Mouse (Mus musculus) embryonic stem cell, embryonic (primary cell): ENCODE results near the gene Akr1b8.
"Not testable (repeated sequence)": the region's sequence is repeated elsewhere in the genome, so short reads cannot be mapped to it uniquely, and the experiment has no call there.

ENCODE experiments used
- CTCF ChIA-PET, 4 experiments: fragments of 300-600 bp in 2 of 4; fragments of 350-600 bp in 2 of 4; sonication (Branson Sonifier 250); formaldehyde crosslinking; loops; one replicate each; lab custom pipeline; 2022; ENCODE audit warnings: inconsistent platforms in 2 of 4; lab: Charles Lee
- POLR2A ChIA-PET, 4 experiments: fragments of 300-600 bp in 2 of 4; fragments of 350-600 bp in 2 of 4; sonication (Branson Sonifier 250); formaldehyde crosslinking; loops; one replicate each; lab custom pipeline; 2022; ENCODE audit warnings: antibody characterized with exemption in 4 of 4, inconsistent platforms in 1 of 4; lab: Charles Lee

Gene Akr1b8

DNA sequence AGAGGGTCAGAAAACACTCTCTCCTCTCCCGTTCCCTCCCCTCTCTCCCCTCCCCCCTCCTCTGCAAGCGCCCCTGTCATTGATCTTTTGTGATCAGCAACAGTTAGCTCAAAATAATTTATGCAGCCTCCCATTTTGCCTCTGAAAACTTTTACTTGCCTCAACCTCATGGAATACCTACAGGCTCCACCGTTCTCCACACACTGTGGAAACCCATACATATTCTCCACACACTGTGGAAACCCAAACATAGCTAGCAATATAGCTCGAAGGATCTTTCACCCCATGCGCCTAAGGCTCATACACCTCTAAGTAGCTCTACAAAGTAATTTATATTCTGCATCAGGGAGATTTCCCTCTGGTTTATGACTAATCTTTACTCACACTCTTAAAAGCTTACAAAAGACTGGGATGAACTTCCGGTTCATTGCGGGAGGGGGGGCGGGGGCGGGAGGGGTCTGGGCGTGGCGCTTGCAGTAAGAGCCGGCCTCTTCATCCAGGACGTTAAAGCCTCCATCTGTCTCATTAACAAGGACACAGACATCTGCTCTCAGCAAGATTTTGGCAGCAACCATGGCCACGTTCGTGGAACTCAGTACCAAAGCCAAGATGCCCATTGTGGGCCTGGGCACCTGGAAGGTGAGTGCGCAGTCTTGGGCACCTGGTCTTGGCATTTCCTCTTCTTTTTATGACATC lies at the start of gene Akr1b8:
Gene Akr1b8 (plus strand): TSS at position 462 of the 696 bp plus-strand sequence.
- POLR2A ChIA-PET: interaction anchor here in 3 of 4 experiments (0.6 to 3.5 kb wide), 16 partner anchors 8 to 274 kb away, joined by 3 to 29 read pairs (median 4); partner anchors contain the start of genes Akr1b3 (in 3 of the 3), Akr1b10 (in 1 of the 3) and Bpgm (in 1 of the 3)
- CTCF ChIA-PET: interaction anchor here (0.5 to 3.1 kb wide), 15 partner anchors 8 to 977 kb away, joined by 3 to 28 read pairs (median 4); no protein-coding TSS in a partner anchor

DNA sequence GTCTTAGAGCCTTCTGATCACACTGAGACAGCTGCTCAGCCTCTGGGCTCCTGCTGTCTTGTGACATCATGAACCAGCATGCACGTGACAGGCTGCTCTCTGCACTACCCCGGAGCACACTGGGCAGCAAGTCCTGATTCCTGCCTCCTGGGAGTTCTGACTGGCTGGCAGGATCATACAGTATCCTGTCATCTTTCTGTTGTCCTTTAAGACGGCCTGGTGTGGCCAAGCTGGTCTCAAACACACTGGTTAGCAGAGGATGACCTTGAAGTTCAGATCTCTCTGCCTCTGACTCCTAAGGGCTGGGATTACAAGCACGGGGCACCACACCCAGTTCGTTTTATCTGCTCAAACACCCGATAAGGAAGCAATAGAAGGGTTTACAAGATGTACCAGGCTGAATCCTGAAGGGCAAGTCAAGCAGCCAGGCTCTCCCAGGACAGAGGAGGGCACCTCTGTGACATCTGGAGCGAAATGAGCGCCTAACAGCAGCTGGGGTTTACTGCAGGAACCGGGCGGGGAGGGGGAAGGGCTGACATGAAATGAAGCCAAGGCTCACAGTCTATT lies 49.2 kb upstream of the Akr1b8 start:
- ChIA-PET POLR2A (interaction anchor here in 3 of 4 experiments (0.7 to 7.4 kb wide), 12 partner anchors 9 to 171 kb away, joined by 3 to 59 read pairs (median 6); partner anchors contain the start of genes Akr1b3 (in 3 of the 3) and Bpgm (in 1 of the 3)), CTCF (interaction anchor here in 3 of 4 experiments (0.5 to 1.4 kb wide), 4 partner anchors 12 to 41 kb away, joined by 3 to 8 read pairs (median 4); partner anchors contain the start of gene Akr1b3 (in 1 of the 3))

DNA sequence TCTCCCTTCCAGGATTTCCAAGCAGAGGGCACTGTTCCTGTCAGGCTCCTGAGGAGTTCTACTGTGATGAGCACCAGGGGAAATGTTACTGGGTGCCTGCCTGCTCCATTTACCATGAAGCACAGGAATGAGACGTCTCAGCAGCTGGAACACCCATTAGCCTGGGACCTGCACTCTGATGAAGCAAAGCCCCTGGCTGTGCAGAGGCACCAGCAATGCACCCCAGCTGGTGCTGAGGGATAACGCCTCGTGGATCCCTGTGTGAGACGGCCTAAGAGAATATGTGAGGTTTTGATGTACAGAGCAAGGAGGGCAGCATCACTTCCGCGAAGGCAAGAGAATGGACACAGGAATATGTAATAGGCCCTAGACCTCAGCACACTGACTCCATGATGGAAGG lies 47.1 kb upstream of the Akr1b8 start:
- CTCF ChIA-PET: interaction anchor here in 1 of 4 experiments (0.9 kb wide), 1 partner anchor 37 kb away, joined by 4 read pairs; no protein-coding TSS in a partner anchor
- POLR2A ChIA-PET: interaction anchor here in 3 of 4 experiments (0.8 to 7.4 kb wide), 5 partner anchors 8 to 39 kb away, joined by 3 to 59 read pairs (median 22); partner anchors contain the start of gene Akr1b3 (in 2 of the 3)

DNA sequence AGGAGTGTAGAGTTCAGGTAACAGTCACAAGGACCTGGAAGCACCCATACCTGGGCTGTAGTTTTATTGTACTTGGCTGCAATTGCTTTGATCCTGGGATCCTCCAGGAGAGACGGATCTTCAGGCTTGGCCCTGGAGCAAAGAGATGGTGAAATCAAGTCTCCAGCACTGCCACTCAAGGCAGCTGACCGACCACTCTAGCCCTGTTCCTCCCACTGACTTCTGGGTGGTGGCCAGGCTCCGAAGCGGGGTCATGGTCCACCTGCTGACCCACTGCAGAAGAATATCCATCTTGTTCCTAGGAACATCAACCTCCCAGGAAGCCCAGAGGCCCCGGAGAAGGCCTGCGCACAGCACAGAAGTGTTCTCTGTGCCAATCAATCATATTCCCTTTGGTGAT lies 44.4 kb upstream of the Akr1b8 start:
- POLR2A ChIA-PET: interaction anchor here in 2 of 4 experiments (0.8 to 7.4 kb wide), 9 partner anchors 6 to 133 kb away, joined by 3 to 54 read pairs (median 4); partner anchors contain the start of genes Akr1b3 (in 2 of the 2) and Slc35b4 (in 2 of the 2)

DNA sequence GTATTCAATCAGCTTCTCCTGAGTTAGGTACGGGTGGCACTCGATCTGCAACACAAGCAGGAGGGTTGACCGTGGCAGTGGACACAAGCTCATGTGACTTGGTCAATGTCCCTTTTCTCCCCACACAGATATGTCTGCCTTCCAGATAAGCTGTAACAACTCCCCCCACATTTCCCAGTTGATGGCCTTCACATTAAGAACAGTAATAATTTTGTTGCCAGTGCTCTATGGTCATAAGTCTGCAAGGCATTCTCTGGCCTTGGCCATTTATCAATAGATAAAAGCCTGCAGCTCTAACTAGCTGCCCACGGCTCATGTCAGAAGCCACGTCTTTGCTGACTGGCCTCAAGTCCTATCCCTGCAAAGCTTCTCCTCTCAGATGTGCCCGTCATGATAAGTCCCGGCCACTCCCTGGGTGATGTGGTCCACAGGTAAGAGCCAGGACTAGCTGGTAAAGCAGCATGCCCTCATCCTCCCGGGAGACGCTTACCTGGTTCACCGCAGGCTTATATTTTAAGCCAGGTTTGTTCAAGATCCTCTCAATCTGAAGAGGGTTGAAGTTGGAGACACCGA lies 43.8 kb upstream of the Akr1b8 start:
- ChIA-PET POLR2A (interaction anchor here in 2 of 4 experiments (1.2 to 2.2 kb wide), 4 partner anchors 11 to 133 kb away, joined by 3 to 8 read pairs (median 6); partner anchors contain the start of gene Slc35b4 (in 1 of the 2)), CTCF (no interaction called here)

More for the DNA sequence above, 44.4 kb upstream of the Akr1b8 start:
- CTCF ChIA-PET: no interaction called here

DNA sequence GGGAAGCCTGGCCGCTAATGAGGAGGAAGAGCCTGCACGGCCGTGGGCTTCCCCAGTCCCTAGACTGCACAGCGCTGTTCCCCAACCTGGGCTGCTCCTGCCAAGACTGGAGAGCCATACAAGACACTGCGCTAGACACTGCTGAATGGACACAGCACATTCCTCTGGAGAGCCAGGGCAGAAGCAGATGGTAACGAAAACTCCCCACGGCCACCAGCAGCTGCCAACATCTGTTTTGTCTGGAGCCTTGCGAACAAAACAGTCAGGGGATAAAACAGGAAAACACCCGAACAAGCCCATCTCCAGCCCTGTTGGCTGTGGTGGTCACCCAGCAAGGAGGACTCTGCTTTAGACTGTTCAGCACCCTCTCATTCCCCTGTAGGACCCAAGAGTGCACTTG lies 40.5 kb upstream of the Akr1b8 start:
- CTCF ChIA-PET: interaction anchor here in 3 of 4 experiments (0.6 to 1.1 kb wide), 3 partner anchors 9 to 32 kb away, joined by 3 read pairs; no protein-coding TSS in a partner anchor
- POLR2A ChIA-PET: interaction anchor here in 3 of 4 experiments (0.6 to 5.7 kb wide), 9 partner anchors 7 to 608 kb away, joined by 3 to 59 read pairs (median 4); no protein-coding TSS in a partner anchor

DNA sequence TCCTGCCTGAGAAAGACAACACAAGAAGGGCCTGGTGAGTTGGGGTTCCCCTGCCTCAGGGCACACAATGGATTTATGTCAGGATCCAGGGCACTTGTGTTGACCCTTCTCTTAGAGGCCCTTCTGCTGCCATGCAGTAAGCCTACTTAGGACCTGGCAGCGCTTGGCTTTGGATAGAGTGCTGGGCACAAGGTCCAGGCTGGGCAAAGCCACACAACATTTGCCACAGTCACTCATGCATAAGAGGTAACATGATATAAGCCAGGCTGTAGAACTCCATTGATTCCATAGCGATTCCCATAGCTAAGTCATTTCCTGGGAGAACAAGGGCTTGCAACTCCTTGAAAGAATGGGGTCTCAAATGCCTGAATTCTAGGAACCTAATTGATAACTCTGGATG lies 40.0 kb upstream of the Akr1b8 start:
- CTCF ChIA-PET: interaction anchor here in 2 of 4 experiments (0.6 to 1.1 kb wide), 2 partner anchors 9 to 31 kb away, joined by 3 read pairs; no protein-coding TSS in a partner anchor
- POLR2A ChIA-PET: interaction anchor here in 3 of 4 experiments (0.6 to 5.7 kb wide), 8 partner anchors 8 to 608 kb away, joined by 3 to 59 read pairs (median 4); no protein-coding TSS in a partner anchor

DNA sequence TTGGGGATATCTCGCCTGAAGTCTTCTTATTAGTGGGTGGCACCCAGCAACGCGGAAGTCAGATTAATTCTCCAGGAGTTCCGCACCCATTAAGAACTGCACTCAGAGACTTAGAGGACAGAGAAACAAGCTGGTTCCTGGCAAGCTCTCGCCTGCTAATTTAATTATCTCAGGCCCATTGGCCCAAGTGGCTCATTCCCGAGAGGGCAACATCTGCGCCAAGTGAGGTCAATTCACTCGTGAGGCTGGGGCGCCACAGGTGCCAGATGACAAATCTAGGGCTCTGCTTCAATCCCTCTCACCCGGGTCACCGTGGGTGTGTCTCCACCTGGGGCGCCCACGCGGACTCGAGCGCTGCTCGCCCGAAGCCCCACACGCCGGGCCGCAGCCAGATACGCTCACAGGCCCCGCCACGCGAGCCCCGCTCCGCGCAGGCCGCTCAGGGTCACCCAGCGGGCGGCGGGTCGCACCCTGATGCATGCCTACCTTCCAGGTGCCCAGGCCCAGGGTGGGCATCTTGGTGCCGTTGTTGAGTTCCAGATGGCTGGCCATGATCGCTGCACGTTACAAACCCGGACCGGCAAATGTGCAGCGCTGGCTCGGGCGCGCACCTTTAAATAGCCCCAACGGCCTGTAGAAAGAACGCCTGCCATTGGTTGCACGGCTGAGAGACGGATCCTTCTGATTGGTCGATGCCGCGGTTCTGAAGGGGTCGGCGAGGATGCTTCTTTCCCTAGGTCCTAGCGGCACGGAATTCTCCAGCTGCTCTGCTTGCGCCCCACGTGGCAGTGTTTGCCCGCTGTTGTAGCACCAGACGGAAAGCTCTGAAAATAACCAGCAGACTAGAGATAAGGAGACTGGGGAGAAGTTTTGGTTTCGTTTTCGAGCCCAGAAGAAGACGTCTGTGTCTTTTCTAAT lies 36.8 kb upstream of the Akr1b8 start, which contains the start of gene Akr1b3:
Gene Akr1b3 (minus strand): TSS at position 625 of the 918 bp plus-strand sequence.
- POLR2A ChIA-PET: interaction anchor here (0.6 to 5.7 kb wide), 44 partner anchors 8 to 952 kb away, joined by 3 to 59 read pairs (median 4); partner anchors contain the start of genes Akr1b8 (in 2 of the 4) and Slc35b4 (in 1 of the 4)
- CTCF ChIA-PET: interaction anchor here in 3 of 4 experiments (0.5 to 2.1 kb wide), 5 partner anchors 13 to 47 kb away, joined by 3 to 9 read pairs (median 4); no protein-coding TSS in a partner anchor

DNA sequence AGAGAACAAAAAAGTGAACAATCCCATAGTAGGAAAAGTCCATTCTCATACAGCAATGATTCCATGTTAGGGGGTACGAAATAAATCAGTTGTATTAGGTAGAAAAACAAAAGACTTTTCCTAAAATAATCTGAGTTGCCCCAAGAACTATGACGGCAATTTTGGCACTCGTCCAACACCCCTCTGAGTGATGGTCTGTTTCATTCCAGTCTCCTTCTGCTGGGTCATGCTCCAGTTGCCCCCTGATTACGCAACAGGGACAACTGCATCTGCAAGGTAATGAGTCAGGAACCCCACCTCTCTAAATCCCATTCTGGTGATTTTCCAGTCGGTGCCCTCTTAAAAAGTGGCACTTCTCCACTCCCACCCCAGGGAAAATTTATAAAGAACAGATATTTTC lies 35.7 kb upstream of the Akr1b8 start:
- POLR2A ChIA-PET: interaction anchor here in 3 of 4 experiments (0.7 to 5.7 kb wide), 16 partner anchors 10 to 744 kb away, joined by 3 to 59 read pairs (median 8); partner anchors contain the start of gene Cyren (in 1 of the 3)

DNA sequence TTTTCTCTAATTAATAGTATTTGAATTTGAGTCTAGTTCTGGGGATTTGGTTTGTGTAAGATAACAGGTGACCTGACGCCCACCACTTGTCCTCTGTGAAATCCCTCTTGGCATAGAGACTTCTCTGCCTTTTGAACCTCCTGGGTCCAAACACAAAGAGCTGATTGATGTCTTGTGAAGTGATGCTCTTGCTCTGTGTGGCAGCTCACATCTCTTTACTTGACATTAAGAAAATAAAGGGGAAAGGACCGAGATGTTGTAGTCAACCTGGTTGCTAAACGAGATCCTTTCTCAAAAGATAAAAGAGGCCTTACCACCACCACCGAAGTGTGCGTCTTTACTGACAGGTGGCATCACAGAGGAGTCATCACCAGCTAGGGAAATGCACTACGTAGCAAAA lies 35.3 kb upstream of the Akr1b8 start:
- CTCF ChIA-PET: no interaction called here

More for the DNA sequence above, 35.7 kb upstream of the Akr1b8 start:
- CTCF ChIA-PET: interaction anchor here in 2 of 4 experiments (1.6 to 2.1 kb wide), 3 partner anchors 25 to 28 kb away, joined by 3 to 9 read pairs (median 7); no protein-coding TSS in a partner anchor

DNA sequence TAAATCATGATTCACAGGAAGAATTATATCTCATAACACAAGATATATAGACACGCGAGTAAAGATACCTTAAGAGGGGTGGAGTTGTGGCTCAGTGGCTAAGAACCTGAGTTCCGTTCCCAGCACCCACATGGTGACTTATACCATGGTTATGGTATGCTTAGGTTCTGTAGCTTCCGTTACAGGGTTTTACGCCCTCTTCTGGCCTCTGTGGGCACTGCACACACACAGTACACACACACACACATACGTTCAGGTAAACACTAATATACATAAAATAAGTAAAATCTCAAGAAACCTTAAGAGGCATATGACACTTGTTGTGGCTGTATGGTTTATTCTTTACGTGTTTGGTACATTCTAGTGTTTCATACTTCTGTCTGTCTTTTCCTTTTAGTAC lies 31.8 kb upstream of the Akr1b8 start:
- ChIA-PET CTCF (interaction anchor here in 3 of 4 experiments (0.7 to 1.4 kb wide), 2 partner anchors 22 to 24 kb away, joined by 3 to 4 read pairs (median 3); no protein-coding TSS in a partner anchor), POLR2A (interaction anchor here in 3 of 4 experiments (1.0 to 2.6 kb wide), 7 partner anchors 9 to 24 kb away, joined by 3 to 8 read pairs (median 4); no protein-coding TSS in a partner anchor)

More for the DNA sequence above, 35.3 kb upstream of the Akr1b8 start:
- POLR2A ChIA-PET: interaction anchor here in 2 of 4 experiments (0.6 to 5.4 kb wide), 4 partner anchors 11 to 559 kb away, joined by 3 to 59 read pairs (median 4); partner anchors contain the start of gene Cyren (in 1 of the 2)

DNA sequence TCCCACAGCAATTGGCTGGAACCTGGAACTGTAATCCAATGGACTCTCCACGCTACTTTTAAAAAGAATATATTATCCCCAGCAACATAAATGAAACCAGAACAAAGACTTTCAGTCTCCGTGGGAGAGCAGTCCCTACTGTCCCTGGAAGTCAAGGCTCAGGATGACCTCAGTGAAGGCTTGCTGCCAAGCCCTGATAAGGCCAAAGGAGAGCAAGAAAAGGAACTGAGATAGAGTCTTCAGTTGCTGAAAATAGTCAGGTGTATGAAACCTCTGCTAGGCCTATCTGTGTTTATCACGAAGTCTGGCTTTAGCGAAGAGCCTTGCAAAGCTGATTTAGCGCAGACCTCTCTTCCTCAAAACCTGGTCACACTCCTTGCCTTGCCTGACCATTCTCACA lies 22.5 kb upstream of the Akr1b8 start:
- POLR2A ChIA-PET: interaction anchor here in 3 of 4 experiments (0.6 to 3.7 kb wide), 14 partner anchors 8 to 1483 kb away, joined by 3 to 17 read pairs (median 4); partner anchors contain the start of gene Akr1b3 (in 1 of the 3)

DNA sequence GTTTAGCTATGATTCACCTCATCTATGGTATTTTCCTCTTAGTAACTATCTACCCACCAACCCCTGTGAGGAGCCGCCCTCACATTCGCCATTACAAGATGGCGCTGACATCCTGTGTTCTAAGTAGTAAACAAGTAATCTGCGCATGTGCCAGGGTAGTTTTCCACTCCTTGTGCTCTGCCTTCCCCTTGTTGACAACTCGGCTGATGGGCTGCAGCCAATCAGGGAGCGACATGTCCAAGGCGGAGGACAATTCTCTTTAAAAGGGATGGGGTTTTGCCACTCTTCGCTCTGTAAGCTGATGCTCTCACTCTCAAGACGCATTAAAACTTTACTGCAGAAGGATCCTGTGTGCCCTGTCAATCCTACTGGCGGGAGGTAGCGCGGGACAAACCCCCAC lies 22.1 kb upstream of the Akr1b8 start:
- CTCF ChIA-PET: not testable (repeated sequence)
- POLR2A ChIA-PET: interaction anchor here (0.6 to 3.7 kb wide), 10 partner anchors 11 to 1483 kb away, joined by 3 to 17 read pairs (median 3); partner anchors contain the start of gene Akr1b3 (in 1 of the 4)

More for the DNA sequence above, 22.5 kb upstream of the Akr1b8 start:
- CTCF ChIA-PET: no interaction called here

DNA sequence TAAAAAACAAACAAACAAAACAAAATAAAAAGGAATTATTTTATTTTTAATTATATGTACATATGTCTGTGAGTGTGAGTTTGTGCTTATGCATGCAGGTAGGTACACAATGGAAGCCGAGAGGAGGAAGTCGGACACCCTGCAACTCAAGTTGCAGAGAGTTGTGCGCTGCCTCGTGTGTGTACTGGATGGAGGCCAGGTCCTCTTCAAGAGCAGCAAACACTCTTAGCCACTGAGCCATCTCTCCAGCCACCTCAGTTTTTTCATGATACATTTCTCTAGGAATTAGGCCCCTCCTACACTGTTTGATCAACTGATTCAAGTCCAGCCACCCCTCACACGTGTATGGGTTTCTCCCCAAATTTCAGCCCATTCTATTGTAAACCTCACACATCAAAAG lies 19.2 kb upstream of the Akr1b8 start:
- ChIA-PET CTCF (no interaction called here), POLR2A (interaction anchor here in 1 of 4 experiments (3.0 to 5.2 kb wide), 2 partner anchors 11 to 18 kb away, joined by 17 to 23 read pairs; partner anchors contain the start of gene Akr1b3)

DNA sequence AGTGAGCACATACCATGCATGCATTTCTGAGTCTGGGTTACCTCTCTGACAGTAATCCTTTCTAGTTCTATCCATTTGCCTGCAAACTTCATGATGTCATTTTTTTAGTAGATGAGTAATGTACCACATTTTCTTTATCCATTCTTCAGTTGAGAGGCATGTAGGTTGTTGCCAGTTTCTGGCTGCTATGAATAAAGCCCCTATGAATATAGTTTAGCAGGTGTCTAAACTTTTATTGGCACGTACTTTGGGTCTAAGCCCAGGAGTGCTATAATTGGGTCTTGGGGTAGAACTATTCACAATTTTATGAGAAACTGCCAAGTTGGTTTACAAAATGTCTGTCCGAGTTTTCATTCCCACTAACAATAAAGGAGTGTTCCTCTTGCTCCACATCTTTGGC lies 16.1 kb upstream of the Akr1b8 start:
- ChIA-PET POLR2A (interaction anchor here in 2 of 4 experiments (0.5 to 5.2 kb wide), 4 partner anchors 10 to 21 kb away, joined by 3 to 23 read pairs (median 6); partner anchors contain the start of genes Akr1b3 (in 2 of the 2) and Akr1b8 (in 1 of the 2)), CTCF (no interaction called here)

DNA sequence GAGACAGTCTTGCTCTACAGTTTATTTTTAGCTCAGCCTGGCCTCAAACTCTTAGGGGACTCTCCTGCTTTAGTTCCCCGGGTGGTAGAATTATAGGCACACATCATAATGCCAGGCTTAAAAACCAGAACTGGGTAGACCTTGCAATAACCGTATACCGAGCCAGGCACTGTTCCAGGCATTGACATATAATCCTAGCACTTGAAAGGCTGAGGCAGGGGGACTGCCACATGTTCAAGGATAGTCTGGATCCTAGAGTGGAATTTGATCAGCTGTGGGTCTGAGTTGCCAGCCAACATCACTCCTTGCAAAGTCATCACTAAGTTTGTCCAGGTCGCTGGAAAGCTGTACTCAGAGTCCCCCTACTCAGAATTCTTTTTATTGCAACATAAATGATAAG lies 11.9 kb upstream of the Akr1b8 start:
- CTCF ChIA-PET: no interaction called here
- POLR2A ChIA-PET: interaction anchor here in 2 of 4 experiments (1.0 to 1.5 kb wide), 3 partner anchors 10 to 171 kb away, joined by 3 to 6 read pairs (median 4); no protein-coding TSS in a partner anchor
